Mouse (Mus musculus): ENCODE results near the gene Chkb. TPM values are rescaled to one million over a fixed set of nuclear protein-coding genes. Genes with fewer than 3 reads are reported as not detected.

Chkb gene
- total RNA-seq (2015) (68.2 and 74.9 TPM in 2 replicates), total RNA-seq (2017) (28.6 and 29.3 TPM in 2 replicates)

DNA sequence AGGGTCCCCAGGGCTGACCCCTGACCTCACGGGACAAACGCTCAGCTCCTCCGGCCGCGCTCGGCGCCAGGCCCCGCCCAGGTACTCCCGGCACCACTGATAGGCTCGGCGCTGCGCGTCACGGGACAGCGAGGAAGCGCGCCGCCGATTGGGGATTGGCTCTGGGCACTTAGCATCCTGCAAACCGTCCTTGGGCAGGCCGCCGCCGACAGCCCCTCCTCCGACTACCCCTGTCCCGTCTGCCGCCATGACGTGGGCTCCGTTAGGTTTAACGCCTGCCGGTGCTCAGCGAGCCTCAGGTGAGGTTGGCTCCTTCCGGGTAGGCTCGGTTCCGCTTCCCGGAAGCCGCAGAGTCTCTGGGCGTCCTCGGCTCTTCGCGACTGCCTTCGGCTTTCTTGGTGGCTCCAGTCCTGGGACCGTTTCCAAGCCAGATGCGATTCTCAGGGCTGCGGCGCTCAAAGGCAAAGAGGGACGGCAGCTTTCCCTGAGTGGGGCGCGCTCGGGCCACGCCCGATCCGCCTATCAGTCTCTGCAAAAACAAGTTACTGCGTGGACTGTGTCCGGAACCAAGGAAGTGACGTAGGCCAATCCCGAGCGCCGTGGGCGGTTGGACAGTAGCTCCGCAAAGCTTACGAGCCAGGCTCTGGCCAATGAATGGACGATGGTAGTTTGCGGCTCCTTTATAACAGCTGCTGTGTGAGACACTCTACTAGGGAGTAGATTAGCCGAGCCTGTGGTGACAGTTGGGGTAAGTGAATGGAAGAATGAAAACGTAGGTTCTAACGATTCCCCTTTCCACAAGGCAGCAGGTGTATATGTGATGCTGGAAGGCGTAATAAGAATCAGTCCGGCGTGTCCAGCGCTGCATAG lies at the start of gene Chkb, which contains the start of the genes C730034F03Rik and Gm44502:
Gene Chkb (minus strand): TSS at position 557 of the 870 bp plus-strand sequence.
Gene C730034F03Rik (plus strand): TSS at position 238 of the 870 bp plus-strand sequence.
Gene Gm44502 (minus strand): TSS at position 345 of the 870 bp plus-strand sequence.
- peak; percentile 87 for ATAC-seq (ENCODE audit: poor library complexity, severe bottlenecking)

DNA sequence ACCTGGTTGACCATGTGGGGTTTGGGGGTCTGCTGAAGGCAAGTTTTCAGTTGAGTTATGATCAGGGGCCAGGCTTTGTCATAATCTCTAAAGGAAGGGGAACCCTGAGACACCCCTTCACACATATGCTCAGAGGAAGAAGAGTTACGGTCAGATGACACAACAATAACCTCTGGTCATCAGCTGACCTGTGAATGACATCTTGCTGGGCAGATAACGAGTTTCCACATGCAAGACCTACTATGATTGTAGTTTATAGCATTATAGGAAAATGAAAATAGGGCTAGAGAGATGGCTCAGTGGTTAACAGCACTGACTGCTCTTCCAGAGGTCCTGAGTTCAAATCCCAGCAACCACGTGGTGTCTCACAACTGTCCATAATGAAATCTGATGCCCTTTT lies 48.9 kb upstream of the Chkb start:
- no peak for ATAC-seq (ENCODE audit: poor library complexity, severe bottlenecking)

GRCm38 (mm10) chr15:89477806-89478205 lies 48.1 kb upstream of the Chkb start:
- ATAC-seq (ENCODE audit: poor library complexity, severe bottlenecking), result no peak

DNA sequence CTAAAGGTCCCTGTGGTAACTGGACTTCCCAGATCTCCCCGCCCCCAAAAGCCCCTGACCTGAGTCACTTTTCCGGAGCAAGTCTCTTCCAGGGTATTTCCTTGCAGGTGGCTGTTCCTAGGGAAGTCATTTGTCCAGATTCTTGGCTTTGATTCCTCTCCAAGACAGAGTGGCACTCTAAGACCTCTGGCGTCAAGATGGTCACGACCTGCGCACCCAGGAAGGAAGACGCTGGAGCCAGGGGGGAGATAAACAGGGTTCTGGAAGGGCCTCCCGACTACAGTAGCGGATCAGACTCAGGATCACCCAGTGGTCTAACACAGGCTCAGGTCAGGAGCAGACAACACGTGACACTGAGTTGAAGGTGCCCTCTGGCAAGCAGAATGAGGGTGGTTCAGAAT lies 47.4 kb upstream of the Chkb start, which contains the start of gene Arsa:
Gene Arsa (minus strand): TSS at position 335 of the 401 bp plus-strand sequence.
- no peak for ATAC-seq (ENCODE audit: poor library complexity, severe bottlenecking)

DNA sequence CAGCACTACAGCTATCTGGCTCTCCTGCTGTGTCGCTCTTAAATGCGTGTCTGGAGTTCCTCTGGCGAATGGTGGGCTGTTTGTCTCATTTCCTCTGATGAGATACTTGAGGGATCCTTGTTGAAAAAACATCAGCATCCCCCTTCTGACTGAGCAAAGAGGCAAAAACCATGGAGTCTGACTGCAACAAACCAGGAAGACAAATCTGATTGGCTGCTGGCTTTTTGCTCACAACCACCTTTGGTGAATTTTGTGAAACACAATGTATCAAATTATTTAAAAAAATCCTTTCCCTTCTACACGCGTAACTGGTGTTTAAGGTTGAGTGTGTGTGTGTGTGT lies 46.7 kb upstream of the Chkb start:
- ATAC-seq (ENCODE audit: poor library complexity, severe bottlenecking), result peak; percentile 25

DNA sequence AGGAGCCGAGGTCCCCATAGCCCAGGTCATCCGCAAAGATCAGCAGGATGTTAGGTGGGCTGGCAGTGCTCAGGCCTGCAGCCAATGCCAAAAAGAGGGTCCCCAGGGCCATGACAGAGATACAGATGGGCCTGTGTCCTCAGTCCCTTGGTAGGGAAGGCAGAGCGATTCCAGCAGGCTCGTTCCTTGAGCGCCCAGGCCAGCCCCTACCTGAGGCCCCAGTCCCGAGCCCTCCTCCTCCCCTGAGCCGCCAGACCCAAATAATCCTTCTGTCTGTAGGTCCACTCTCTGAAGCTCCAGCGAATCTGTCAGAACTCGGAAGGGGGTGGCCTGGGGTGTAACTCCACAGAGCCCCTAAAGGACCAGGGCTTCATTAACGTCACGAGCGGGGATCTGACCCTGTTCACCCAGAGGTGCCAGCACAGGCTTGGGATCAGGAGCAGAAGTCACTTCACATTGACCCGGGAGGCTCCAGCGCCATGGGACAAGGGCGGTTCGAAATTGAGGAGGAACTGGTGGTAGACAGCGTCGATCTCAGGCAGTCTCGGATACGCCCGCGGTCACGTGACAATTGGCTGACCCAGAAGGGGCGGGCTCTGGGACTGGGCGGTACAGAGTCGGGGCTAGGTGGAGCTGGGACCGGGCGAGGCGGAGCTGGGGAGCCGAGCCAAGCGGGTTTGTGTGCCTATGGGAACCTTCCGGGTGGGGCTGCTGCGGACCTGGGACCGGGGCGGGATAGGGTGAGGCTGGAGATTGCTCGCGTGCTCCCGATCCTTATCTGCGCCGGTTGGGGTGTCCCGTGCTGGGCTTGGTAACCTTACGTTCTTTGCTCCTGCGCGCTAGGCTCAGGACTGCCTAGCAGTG lies 46.1 kb upstream of the Chkb start:
- ATAC-seq (ENCODE audit: poor library complexity, severe bottlenecking), result peak; percentile 88

GRCm38 (mm10) chr15:89475293-89475600 lies 45.5 kb upstream of the Chkb start:
- ATAC-seq (ENCODE audit: poor library complexity, severe bottlenecking), result no peak

GRCm38 (mm10) chr15:89474596-89475292 lies 45.0 kb upstream of the Chkb start:
- no peak for ATAC-seq (ENCODE audit: poor library complexity, severe bottlenecking)

- no peak for ATAC-seq (ENCODE audit: poor library complexity, severe bottlenecking)
Observed at GRCm38 (mm10) chr15:89473921-89474320, 44.2 kb upstream of the Chkb start.

GRCm38 (mm10) chr15:89473370-89473769 lies 43.7 kb upstream of the Chkb start:
- ATAC-seq (ENCODE audit: poor library complexity, severe bottlenecking), result no peak

GRCm38 (mm10) chr15:89471476-89471875 lies 41.8 kb upstream of the Chkb start:
- no peak for ATAC-seq (ENCODE audit: poor library complexity, severe bottlenecking)

DNA sequence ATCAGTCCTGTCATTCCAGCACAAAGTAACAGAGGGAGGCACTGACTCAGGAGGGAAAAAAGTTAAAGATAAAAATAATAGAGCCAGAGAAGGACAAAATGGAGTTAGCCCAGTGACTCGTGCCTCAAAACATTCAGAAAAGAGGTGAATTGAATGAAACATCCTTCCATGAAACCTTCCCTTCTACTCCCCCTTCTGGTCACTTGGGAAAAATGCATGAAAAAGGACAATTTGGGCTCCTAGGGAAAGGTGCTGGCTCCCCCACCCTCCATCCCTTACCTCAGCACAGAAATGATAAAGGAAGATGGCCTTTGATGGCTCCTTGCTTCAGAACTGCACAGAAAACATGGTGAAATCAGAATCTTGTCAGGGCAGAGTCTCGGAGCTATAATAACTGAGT lies 38.9 kb upstream of the Chkb start:
- ATAC-seq (ENCODE audit: poor library complexity, severe bottlenecking), result peak; percentile 63

- ATAC-seq (ENCODE audit: poor library complexity, severe bottlenecking), result no peak
Observed at GRCm38 (mm10) chr15:89465052-89465451, 35.3 kb upstream of the Chkb start.

- no peak for ATAC-seq (ENCODE audit: poor library complexity, severe bottlenecking)
Observed at GRCm38 (mm10) chr15:89463334-89464235, 33.9 kb upstream of the Chkb start.

- no peak for ATAC-seq (ENCODE audit: poor library complexity, severe bottlenecking)
Observed at GRCm38 (mm10) chr15:89462176-89462575, 32.5 kb upstream of the Chkb start.

DNA sequence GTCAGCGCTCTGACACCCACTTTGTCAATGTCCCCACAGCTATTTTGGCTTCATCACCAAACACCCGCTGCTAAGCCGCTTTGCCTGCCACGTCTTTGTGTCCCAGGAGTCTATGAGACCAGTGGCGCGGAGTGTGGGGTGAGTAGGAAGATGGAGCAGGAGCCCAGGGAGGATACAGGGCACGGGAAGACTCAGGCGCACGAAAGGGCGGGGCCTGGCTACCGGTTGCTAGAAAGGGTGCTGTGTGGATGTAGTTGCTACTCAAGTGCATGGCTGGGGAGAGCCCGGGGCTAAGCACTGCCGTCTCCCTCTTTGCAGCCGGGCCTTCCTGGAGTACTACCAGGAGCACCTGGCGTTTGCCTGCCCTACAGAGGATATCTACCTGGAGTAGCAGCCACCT lies 31.6 kb upstream of the Chkb start:
- ATAC-seq (ENCODE audit: poor library complexity, severe bottlenecking), result no peak

DNA sequence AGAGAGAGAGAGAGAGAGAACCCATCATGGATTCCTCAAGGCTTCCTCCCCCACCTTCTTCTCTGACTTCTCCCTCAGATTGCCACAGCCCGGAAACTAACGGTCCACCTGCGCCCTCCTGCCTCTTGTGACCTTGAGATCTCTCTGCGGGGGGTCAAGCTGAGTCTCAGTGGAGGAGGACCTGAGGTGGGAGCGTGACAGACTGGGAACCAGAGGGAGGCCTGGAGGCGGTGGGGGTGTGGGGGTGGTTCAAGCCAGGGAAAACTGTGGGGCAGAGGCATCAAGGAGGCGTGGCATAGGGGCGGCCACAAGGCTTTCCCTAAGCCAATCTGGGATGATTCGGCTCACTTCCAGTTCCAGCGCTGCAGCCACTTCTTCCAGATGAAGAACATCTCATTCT lies 30.6 kb upstream of the Chkb start:
- no peak for ATAC-seq (ENCODE audit: poor library complexity, severe bottlenecking)

DNA sequence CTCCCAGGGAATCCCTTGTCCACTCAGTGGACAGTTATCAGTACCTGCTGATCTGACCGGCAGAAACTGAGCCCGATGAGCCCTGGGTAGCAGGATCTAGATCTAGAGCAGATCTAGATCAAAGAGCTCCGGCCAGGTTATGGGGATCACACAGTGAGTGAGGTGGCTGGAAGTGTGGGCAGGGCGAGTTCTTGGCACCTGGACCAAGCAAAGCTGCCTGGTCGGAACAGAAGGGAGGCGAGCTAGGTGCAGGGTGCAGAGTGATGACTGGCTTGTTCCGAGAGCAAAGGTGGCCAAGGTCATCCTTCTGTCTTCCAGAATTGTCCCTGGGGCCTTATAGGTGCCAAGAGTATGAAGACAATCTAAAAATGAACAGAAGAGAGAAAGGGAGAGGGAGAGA lies 30.1 kb upstream of the Chkb start:
- no peak for ATAC-seq (ENCODE audit: poor library complexity, severe bottlenecking)

DNA sequence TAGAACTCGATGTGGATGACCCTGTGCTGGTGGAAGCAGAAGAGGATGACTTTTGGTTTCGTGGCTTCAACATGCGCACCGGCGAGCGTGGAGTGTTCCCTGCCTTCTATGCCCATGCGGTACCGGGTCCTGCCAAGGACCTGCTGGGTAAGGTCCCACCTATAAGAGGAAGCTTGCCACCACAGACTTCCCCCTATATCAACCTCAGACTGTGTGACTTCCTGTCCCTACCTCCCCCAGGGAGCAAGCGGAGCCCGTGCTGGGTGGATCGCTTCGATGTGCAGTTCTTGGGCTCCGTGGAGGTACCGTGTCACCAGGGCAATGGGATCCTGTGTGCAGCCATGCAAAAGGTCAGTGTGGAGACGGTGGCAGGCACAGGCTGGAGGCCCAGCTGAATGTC lies 29.2 kb upstream of the Chkb start:
- ATAC-seq (ENCODE audit: poor library complexity, severe bottlenecking), result peak; percentile 66

- ATAC-seq (ENCODE audit: poor library complexity, severe bottlenecking), result no peak
Observed at GRCm38 (mm10) chr15:89455642-89456041, 25.9 kb upstream of the Chkb start.
